Mouse (Mus musculus): ENCODE data around the gene Fpr-rs3. TPM values are rescaled to one million over a fixed set of nuclear protein-coding genes. Genes with fewer than 3 reads are reported as not detected.

Gene Fpr-rs3
- not detected in 2 replicates for polyA plus RNA-seq (2012)

DNA sequence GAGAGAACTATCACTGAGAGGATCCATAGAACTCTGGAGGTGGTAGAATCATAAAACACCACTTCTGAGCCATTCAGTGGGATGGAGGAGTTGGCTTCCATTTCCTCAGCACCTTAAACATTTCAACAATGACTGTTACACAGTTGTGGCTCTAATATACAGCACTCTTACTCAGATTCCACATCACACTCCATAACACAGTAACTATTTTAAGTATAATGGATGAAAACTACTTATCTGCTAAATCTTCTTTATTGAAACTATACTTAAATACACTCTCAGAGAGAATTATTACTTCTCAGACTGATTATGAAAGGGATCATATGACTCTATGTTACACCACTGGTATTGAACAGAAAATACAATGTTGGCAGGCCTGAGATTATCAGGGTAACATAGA is at the start of gene Fpr-rs3:
TSS of gene Fpr-rs3 (minus strand) at position 101 of the 400 bp plus-strand sequence.

DNA sequence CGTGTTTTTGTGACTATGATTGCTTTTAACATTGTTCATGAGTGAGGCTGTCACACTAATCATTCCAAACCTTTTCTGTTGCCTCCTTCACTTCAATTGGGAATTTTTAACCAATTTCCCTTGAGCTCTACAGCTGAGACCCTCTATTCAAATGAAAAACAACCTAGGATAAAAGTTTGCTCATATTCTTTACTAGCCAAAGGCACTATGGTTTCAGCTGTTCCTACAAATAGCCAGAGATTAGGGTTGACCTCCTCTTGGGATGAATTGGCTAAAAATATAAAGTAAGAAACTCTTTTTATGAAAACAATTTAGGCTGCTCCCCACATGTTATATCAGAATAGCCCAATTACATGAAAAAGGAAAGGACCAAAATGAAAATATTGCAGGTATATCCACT is 28.4 kb downstream of the Fpr-rs3 start, which contains the start of gene Vmn2r110:
TSS of gene Vmn2r110 (minus strand) at position 101 of the 400 bp plus-strand sequence.

Other genes with a start within 250 kb of the Fpr-rs3 start
- gene Vmn1r224, start 210.7 kb downstream of the Fpr-rs3 start, polyA plus RNA-seq (2012): 0.02 TPM in 1 of 2 replicates, not detected in the other
- gene Vmn2r108, start 143.5 kb downstream of the Fpr-rs3 start, polyA plus RNA-seq (2012): not detected in 2 replicates
- not detected in 2 replicates for gene Vmn1r225, start 126.7 kb downstream of the Fpr-rs3 start, polyA plus RNA-seq (2012)
- gene Vmn2r109, start 60.1 kb downstream of the Fpr-rs3 start, polyA plus RNA-seq (2012): not detected in 2 replicates
- 0.01 TPM in 1 of 2 replicates, not detected in the other for gene Vmn2r110, start 28.5 kb downstream of the Fpr-rs3 start, polyA plus RNA-seq (2012)
- gene Vmn1r226, start 58.0 kb upstream of the Fpr-rs3 start, polyA plus RNA-seq (2012): 0.01 and 0.02 TPM in 2 replicates
- not detected in 2 replicates for gene Vmn1r227, start 105.0 kb upstream of the Fpr-rs3 start, polyA plus RNA-seq (2012)
- gene Vmn1r228, start 161.3 kb upstream of the Fpr-rs3 start, polyA plus RNA-seq (2012): not detected in 2 replicates
- gene Vmn1r229, start 186.7 kb upstream of the Fpr-rs3 start, polyA plus RNA-seq (2012): not detected in 2 replicates
- 0.01 TPM in 1 of 2 replicates, not detected in the other for gene Vmn1r230, start 215.6 kb upstream of the Fpr-rs3 start, polyA plus RNA-seq (2012)